Mouse (Mus musculus) midbrain, embryonic 10.5 days (tissue): ENCODE measurements around the gene Tagln2. TPM values are rescaled to one million over a fixed set of nuclear protein-coding genes. Genes with fewer than 3 reads are reported as not detected.

Experiments
- DNase-seq: peaks from one replicate; pipeline ENCODE4 v3.0.0-alpha.2; 2017; ENCODE audit warnings: low spot score
- H3K27ac ChIP-seq: fragments of 300-500 bp; sonication (generic); replicated peaks from 2 replicates; pipeline ENCODE4 v1.5.1; 2016; ENCODE audit warnings: mild to moderate bottlenecking
- H3K27me3 ChIP-seq: fragments of 300-500 bp; sonication (generic); 2 replicates; pipeline ENCODE4 v1.6.1; 2016; ENCODE audit warnings: low read depth, mild to moderate bottlenecking; ENCODE audit not compliant: poor library complexity, severe bottlenecking
- H3K36me3 ChIP-seq: fragments of 300-500 bp; sonication (generic); 2 replicates; pipeline ENCODE4 v1.6.1; 2016; ENCODE audit warnings: mild to moderate bottlenecking, moderate library complexity
- H3K4me1 ChIP-seq: fragments of 300-500 bp; sonication (generic); 2 replicates; pipeline ENCODE4 v1.6.1; 2016
- H3K4me3 ChIP-seq: fragments of 300-500 bp; sonication (generic); 2 replicates; pipeline ENCODE4 v1.5.1; 2016; ENCODE audit warnings: mild to moderate bottlenecking, moderate library complexity
- H3K9me3 ChIP-seq: fragments of 300-500 bp; sonication (generic); replicated peaks from 2 replicates; pipeline ENCODE4 v1.6.1; 2016; ENCODE audit warnings: mild to moderate bottlenecking
- WGBS: fragments of 180-500 bp; shearing (Covaris S2); methylation state at CpG from one replicate; pipeline ENCODE4 v1.1.7; 2016; 5-methylcytosine and 5-hydroxymethylcytosine counted together
- polyA plus RNA-seq: library from polyadenylated mRNA; unstranded; fragments of >200 nt; fragmentation: Nextera tagmentation; extraction: Ambion mirVana; gene quantifications from 2 replicates; pipeline ENCODE4 v1.2.1, GENCODE M21; 2016

Tagln2 gene
- polyA plus RNA-seq, 1 experiment from 2014 or later, result 79.2 TPM

DNA sequence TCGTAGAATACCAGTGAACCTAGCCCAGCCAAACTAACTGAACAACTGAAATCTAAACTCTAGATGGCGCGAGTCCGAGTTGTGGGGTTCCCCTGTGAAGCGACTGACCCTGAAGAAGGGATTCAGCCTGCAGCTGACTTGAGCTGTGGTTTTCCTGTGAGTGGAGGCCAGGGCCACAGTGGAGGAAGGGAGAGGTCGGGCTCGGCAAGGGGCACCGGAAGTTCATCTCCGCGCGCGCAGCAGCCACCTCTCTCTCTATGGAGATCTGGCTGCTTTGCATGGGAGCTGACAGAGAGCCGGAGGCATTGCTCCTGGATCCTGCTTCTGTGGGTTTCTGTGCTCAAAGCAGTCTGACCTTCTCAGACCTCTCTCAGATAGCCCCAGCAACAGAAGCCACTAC lies 13.1 kb downstream of the Tagln2 start:
- no peak for DNase-seq
- H3K27me3 ChIP-seq, result no peaks in the 10 kb centered on the region; the same call in 1 of the 2 replicates
- no peaks in the 10 kb centered on the region for H3K36me3 ChIP-seq
- H3K4me1 ChIP-seq, result peaks cover 20% of the 10 kb centered on the region
- no peak overlapping the region for H3K4me3 ChIP-seq
- H3K27ac ChIP-seq, result peak overlapping the region; percentile 46; the same call in 1 of the 2 replicates
- 34% methylated on average over 13 of the region's 13 CpGs for WGBS
- H3K9me3 ChIP-seq, result peaks cover 7% of the 10 kb centered on the region; the same call in 1 of the 2 replicates

- Histone ChIP-seq H3K4me3 (no peak overlapping the region), H3K27me3 (no peaks in the 10 kb centered on the region; the same call in 1 of the 2 replicates), H3K27ac (peak overlapping the region; percentile 46; the same call in 1 of the 2 replicates), H3K9me3 (peaks cover 9% of the 10 kb centered on the region; the same call in 1 of the 2 replicates), H3K4me1 (peaks cover 20% of the 10 kb centered on the region), H3K36me3 (no peaks in the 10 kb centered on the region)
- 88% methylated on average over 17 of the region's 17 CpGs for WGBS
- no peak for DNase-seq
Observed at GRCm38 (mm10) chr1:172513525-172514212, 13.8 kb downstream of the Tagln2 start.

DNA sequence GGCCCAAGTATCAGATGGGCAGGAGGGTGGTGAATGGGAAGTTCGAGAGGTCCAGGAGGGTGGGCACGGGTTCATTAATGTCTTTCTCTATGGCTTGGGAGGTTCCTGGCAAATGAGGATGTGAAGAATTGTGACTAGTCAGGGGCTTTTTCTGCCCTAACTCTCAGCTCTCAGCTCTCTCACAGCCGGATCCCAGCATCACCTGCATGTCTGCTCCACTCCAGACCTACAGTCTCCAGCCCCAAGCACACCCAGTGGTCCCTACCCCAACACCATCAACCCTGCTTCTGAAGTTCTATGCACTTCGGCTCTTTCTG lies 14.3 kb downstream of the Tagln2 start:
- Histone ChIP-seq H3K9me3 (peaks cover 9% of the 10 kb centered on the region; the same call in 1 of the 2 replicates), H3K36me3 (no peaks in the 10 kb centered on the region), H3K27me3 (0 out of 2 replicates have a peak, but pooled peaks cover 1% of the 10 kb centered on the region), H3K4me3 (no peak overlapping the region), H3K27ac (no peak overlapping the region), H3K4me1 (peaks cover 20% of the 10 kb centered on the region)
- no peak for DNase-seq
- WGBS, result 77% methylated on average over 4 of the region's 4 CpGs

GRCm38 (mm10) chr1:172514551-172515268 lies 14.9 kb downstream of the Tagln2 start:
- Histone ChIP-seq H3K36me3 (no peaks in the 10 kb centered on the region), H3K9me3 (peaks cover 9% of the 10 kb centered on the region; the same call in 1 of the 2 replicates), H3K27ac (no peak overlapping the region), H3K27me3 (peaks cover 7% of the 10 kb centered on the region; the same call in 1 of the 2 replicates), H3K4me1 (peaks cover 24% of the 10 kb centered on the region), H3K4me3 (no peak overlapping the region)
- no peak for DNase-seq
- WGBS, result 84% methylated on average over 7 of the region's 7 CpGs

GRCm38 (mm10) chr1:172515396-172515795 lies 15.5 kb downstream of the Tagln2 start:
- no peak for DNase-seq
- Histone ChIP-seq H3K36me3 (no peaks in the 10 kb centered on the region), H3K4me3 (no peak overlapping the region), H3K9me3 (peaks cover 9% of the 10 kb centered on the region; the same call in 1 of the 2 replicates), H3K27me3 (peaks cover 12% of the 10 kb centered on the region; the same call in 1 of the 2 replicates), H3K4me1 (peaks cover 26% of the 10 kb centered on the region), H3K27ac (no peak overlapping the region)
- WGBS, result 68% methylated on average over 1 of the region's 1 CpGs

GRCm38 (mm10) chr1:172518013-172518412 lies 18.2 kb downstream of the Tagln2 start:
- Histone ChIP-seq H3K27ac (no peak overlapping the region), H3K27me3 (peaks cover 29% of the 10 kb centered on the region), H3K9me3 (peaks cover 9% of the 10 kb centered on the region; the same call in 1 of the 2 replicates), H3K4me1 (peaks cover 31% of the 10 kb centered on the region), H3K36me3 (no peaks in the 10 kb centered on the region), H3K4me3 (no peak overlapping the region)
- 76% methylated on average over 4 of the region's 4 CpGs for WGBS
- DNase-seq, result no peak

DNA sequence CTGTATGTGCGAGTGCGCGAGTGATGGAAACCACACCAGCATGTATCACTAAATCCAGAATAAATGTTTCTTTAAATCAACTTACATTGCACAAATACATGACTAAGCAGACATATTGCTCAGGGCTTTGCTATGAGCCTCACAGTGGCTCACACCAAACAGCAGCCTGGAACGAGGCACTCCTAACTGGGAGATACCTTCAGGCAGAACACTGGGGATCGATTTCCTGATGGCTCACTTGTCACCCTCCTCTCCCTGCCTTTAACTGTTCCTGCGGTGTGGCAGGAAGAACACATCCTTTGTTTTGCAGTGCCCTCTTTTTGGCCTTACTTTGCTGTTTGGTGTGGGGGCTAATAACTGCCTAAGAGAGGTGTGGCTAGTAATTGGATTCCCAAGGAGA lies 19.8 kb downstream of the Tagln2 start:
- peaks cover 26% of the 10 kb centered on the region for H3K4me1 ChIP-seq
- H3K4me3 ChIP-seq, result no peak overlapping the region
- peaks cover 37% of the 10 kb centered on the region for H3K27me3 ChIP-seq
- no peak for DNase-seq
- H3K27ac ChIP-seq, result peak overlapping the region; percentile 81; the same call in 1 of the 2 replicates
- no peaks in the 10 kb centered on the region for H3K36me3 ChIP-seq
- 71% methylated on average over 6 of the region's 6 CpGs for WGBS
- peaks cover 9% of the 10 kb centered on the region; the same call in 1 of the 2 replicates for H3K9me3 ChIP-seq

GRCm38 (mm10) chr1:172520576-172521440 lies 21.0 kb downstream of the Tagln2 start, which contains the start of gene Cfap45:
Cfap45 (plus strand) TSS chr1:172520801.
- WGBS, result 2% methylated on average over 28 of the region's 28 CpGs
- Histone ChIP-seq H3K36me3 (no peaks in the 10 kb centered on the region), H3K27ac (peak within 1 kb of the TSS; percentile 81), H3K4me1 (peaks cover 32% of the 10 kb centered on the region), H3K27me3 (peaks cover 37% of the 10 kb centered on the region), H3K4me3 (peak within 1 kb of the TSS; percentile 47), H3K9me3 (peaks cover 9% of the 10 kb centered on the region; the same call in 1 of the 2 replicates)
- DNase-seq, result peak; percentile 94

DNA sequence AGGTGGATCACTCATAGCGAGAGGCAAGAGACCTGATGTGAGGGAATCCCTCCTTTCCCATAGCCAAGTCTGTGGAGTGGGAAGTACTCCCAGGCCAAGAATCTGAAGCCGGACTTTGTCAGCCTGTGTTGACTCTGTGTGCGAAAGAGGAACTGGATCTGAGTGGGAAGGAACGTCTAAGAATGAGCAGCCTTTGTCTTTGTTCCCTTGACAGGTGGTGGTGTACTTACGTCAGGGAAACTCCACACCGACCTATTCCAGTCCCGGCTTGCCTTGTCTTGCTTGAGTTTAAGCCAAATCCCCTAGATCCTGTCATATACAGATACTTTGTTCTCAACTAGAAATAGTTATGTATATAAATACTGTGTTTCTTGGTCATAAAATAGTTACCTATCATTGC lies 22.7 kb downstream of the Tagln2 start:
- 75% methylated on average over 7 of the region's 7 CpGs for WGBS
- H3K4me1 ChIP-seq, result peaks cover 32% of the 10 kb centered on the region
- H3K4me3 ChIP-seq, result no peak overlapping the region
- peaks cover 6% of the 10 kb centered on the region; the same call in 1 of the 2 replicates for H3K9me3 ChIP-seq
- no peak for DNase-seq
- H3K27me3 ChIP-seq, result peaks cover 54% of the 10 kb centered on the region
- no peaks in the 10 kb centered on the region for H3K36me3 ChIP-seq
- H3K27ac ChIP-seq, result no peak overlapping the region

DNA sequence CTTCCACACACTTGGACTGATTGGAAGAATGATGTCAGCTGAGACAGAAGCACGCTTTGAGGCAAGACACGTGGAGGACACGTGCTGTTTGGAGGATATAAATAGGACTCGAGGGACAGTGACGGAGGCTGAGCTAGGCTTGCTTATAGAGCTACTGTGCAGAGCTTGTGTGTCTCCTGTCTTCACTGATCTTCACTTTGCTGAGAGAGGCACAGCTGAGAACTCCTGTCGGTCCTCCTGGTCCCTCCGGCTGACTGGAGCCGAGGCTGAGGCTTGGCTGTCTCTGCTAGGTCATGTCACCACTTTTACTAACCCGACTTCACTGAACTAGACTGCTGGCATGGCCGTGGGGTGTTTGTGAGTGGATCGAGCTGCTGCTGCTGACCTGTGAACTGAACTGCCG lies 23.9 kb downstream of the Tagln2 start:
- no peaks in the 10 kb centered on the region for H3K36me3 ChIP-seq
- WGBS, result 77% methylated on average over 12 of the region's 12 CpGs
- no peak overlapping the region for H3K4me3 ChIP-seq
- no peak overlapping the region for H3K27ac ChIP-seq
- H3K27me3 ChIP-seq, result peaks cover 58% of the 10 kb centered on the region
- no peak for DNase-seq
- H3K4me1 ChIP-seq, result peaks cover 35% of the 10 kb centered on the region
- no peaks in the 10 kb centered on the region for H3K9me3 ChIP-seq

- no peaks in the 10 kb centered on the region for H3K36me3 ChIP-seq
- H3K4me1 ChIP-seq, result peaks cover 26% of the 10 kb centered on the region
- no peak for DNase-seq
- WGBS, result 57% methylated on average over 15 of the region's 15 CpGs
- H3K4me3 ChIP-seq, result no peak overlapping the region
- 0 out of 2 replicates have a peak overlapping the region, but pooled peaks have one; percentile 17 for H3K27ac ChIP-seq
- H3K27me3 ChIP-seq, result peaks cover 51% of the 10 kb centered on the region
- H3K9me3 ChIP-seq, result no peaks in the 10 kb centered on the region
Observed at GRCm38 (mm10) chr1:172525027-172525764, 25.3 kb downstream of the Tagln2 start.

- Histone ChIP-seq H3K36me3 (no peaks in the 10 kb centered on the region), H3K4me1 (peaks cover 26% of the 10 kb centered on the region), H3K4me3 (no peak overlapping the region), H3K27ac (no peak overlapping the region), H3K9me3 (no peaks in the 10 kb centered on the region), H3K27me3 (peaks cover 58% of the 10 kb centered on the region)
- 75% methylated on average over 7 of the region's 7 CpGs for WGBS
- no peak for DNase-seq
Observed at GRCm38 (mm10) chr1:172525971-172526370, 26.1 kb downstream of the Tagln2 start.
